Mouse (Mus musculus) midbrain, embryonic 14.5 days (tissue): ENCODE results near the gene Ms4a12. TPM values are rescaled to one million over a fixed set of nuclear protein-coding genes. Genes with fewer than 3 reads are reported as not detected.

Experiments used
- ATAC-seq: fragments of 200-750 bp; cut with Nextera tagmentation; 2 replicates; pipeline ENCODE4 v1.8.0; 2017; ENCODE audit warnings: moderate number of reproducible peaks, moderate library complexity; ENCODE audit not compliant: low FRiP score, low TSS enrichment
- DNase-seq: peaks from one replicate; pipeline ENCODE4 v3.0.0-alpha.2; 2015
- H3K27ac ChIP-seq: fragments of 300-500 bp; sonication (generic); replicated peaks from 2 replicates; pipeline ENCODE4 v1.5.1; 2014; ENCODE audit warnings: mild to moderate bottlenecking, low read depth, low read length, moderate library complexity
- H3K27me3 ChIP-seq: fragments of 300-500 bp; sonication (generic); 2 replicates; pipeline ENCODE4 v1.6.1; 2014; ENCODE audit warnings: low read length, control low read depth, mixed read lengths; ENCODE audit not compliant: control insufficient read depth, insufficient read depth
- H3K36me3 ChIP-seq: fragments of 300-500 bp; sonication (generic); 2 replicates; pipeline ENCODE4 v1.6.1; 2014; ENCODE audit warnings: low read length, control low read depth; ENCODE audit not compliant: control insufficient read depth, insufficient read depth
- H3K4me1 ChIP-seq: fragments of 300-500 bp; sonication (generic); 2 replicates; pipeline ENCODE4 v1.6.1; 2014; ENCODE audit warnings: mild to moderate bottlenecking, antibody characterized with exemption, low read length, control low read depth; ENCODE audit not compliant: control insufficient read depth, insufficient read depth
- H3K4me2 ChIP-seq: fragments of 300-500 bp; sonication (generic); 2 replicates; pipeline ENCODE4 v1.6.1; 2014; ENCODE audit warnings: mild to moderate bottlenecking, low read length, moderate library complexity
- H3K4me3 ChIP-seq: fragments of 300-500 bp; sonication (generic); replicated peaks from 2 replicates; pipeline ENCODE4 v1.5.1; 2014; ENCODE audit warnings: low read depth, low read length
- H3K9ac ChIP-seq: fragments of 300-500 bp; sonication (generic); replicated peaks from 2 replicates; pipeline ENCODE4 v1.6.1; 2014; ENCODE audit warnings: mild to moderate bottlenecking, low read length, moderate library complexity
- H3K9me3 ChIP-seq: fragments of 300-500 bp; sonication (generic); 2 replicates; pipeline ENCODE4 v1.6.1; 2016; ENCODE audit warnings: low read length, control low read depth, mixed read lengths; ENCODE audit not compliant: control insufficient read depth
- WGBS: fragments of 180-500 bp; shearing (Covaris S2); extraction: QIAGEN DNeasy Blood & Tissue Kit; methylation state at CpG from one replicate; pipeline ENCODE4 v1.1.7; 2014; 5-methylcytosine and 5-hydroxymethylcytosine counted together
- polyA plus RNA-seq: library from polyadenylated mRNA; unstranded; fragments of >200 nt; fragmentation: Nextera tagmentation; extraction: Ambion mirVana; gene quantifications from 2 replicates; pipeline ENCODE4 v1.2.1, GENCODE M21; 2014

Gene Ms4a12
- polyA plus RNA-seq, 1 experiment from 2014 or later: not detected

- ATAC-seq (no peak), DNase-seq (no peak)
- no peaks in the 10 kb centered on the region for H3K27me3 ChIP-seq
- H3K36me3 ChIP-seq: no peaks in the 10 kb centered on the region
- no peak within 1 kb of the TSS for H3K4me2 ChIP-seq
- H3K27ac ChIP-seq: no peak within 1 kb of the TSS
- no peaks in the 10 kb centered on the region for H3K4me1 ChIP-seq
- 42% methylated on average over 10 of the region's 10 CpGs for WGBS
- H3K9ac ChIP-seq: no peak within 1 kb of the TSS
- no peak within 1 kb of the TSS for H3K4me3 ChIP-seq
- H3K9me3 ChIP-seq: no peaks in the 10 kb centered on the region
Measured at GRCm38 (mm10) chr19:11165172-11165571, 67.1 kb downstream of the Ms4a12 start, which contains the start of gene 1700025F22Rik. TSS of gene 1700025F22Rik (minus strand) at chr19:11165320.

Other genes with a start within 250 kb of the Ms4a12 start
- gene Ms4a15, start 239.2 kb downstream of the Ms4a12 start, polyA plus RNA-seq: not detected in 2 replicates
- gene Ms4a18, start 214.4 kb downstream of the Ms4a12 start, polyA plus RNA-seq: not detected in 2 replicates
- not detected in 2 replicates for gene Ms4a8a, start 151.3 kb downstream of the Ms4a12 start, polyA plus RNA-seq
- gene 1700017D01Rik, start 101.6 kb downstream of the Ms4a12 start, polyA plus RNA-seq: not detected in 2 replicates
- not detected in 2 replicates for gene 1700025F22Rik, start 67.1 kb downstream of the Ms4a12 start, polyA plus RNA-seq
- gene Ms4a13, start 35.7 kb downstream of the Ms4a12 start, polyA plus RNA-seq: not detected in 2 replicates
- not detected in 2 replicates for gene Ms4a1, start 33.8 kb upstream of the Ms4a12 start, polyA plus RNA-seq
- gene Ms4a5, start 51.4 kb upstream of the Ms4a12 start, polyA plus RNA-seq: not detected in 2 replicates
- gene Ms4a14, start 82.0 kb upstream of the Ms4a12 start, polyA plus RNA-seq: not detected in 2 replicates
- gene Ms4a7, start 103.7 kb upstream of the Ms4a12 start, polyA plus RNA-seq: 2.6 TPM in 1 of 2 replicates, not detected in the other
- 1.6 TPM in 1 of 2 replicates, not detected in the other for gene Ms4a4a, start 143.1 kb upstream of the Ms4a12 start, polyA plus RNA-seq
- gene Ms4a4c, start 172.3 kb upstream of the Ms4a12 start, polyA plus RNA-seq: 2.7 TPM in 1 of 2 replicates, not detected in the other
- gene Ms4a4b, start 211.1 kb upstream of the Ms4a12 start, polyA plus RNA-seq: not detected in 2 replicates
- 0.43 and 4.4 TPM in 2 replicates for gene Ms4a6c, start 236.9 kb upstream of the Ms4a12 start, polyA plus RNA-seq